Mouse (Mus musculus) Muller cell, postnatal 12 days (primary cell): ENCODE results near the gene Pla2g3.
A peak's percentile ranks its signal among the peaks of the same experiment; 100 is the strongest.

ENCODE experiments used
- DNase-seq: peaks from one replicate; pipeline ENCODE4 v3.0.0-alpha.2; 2015; ENCODE audit errors: inconsistent ontology term

Pla2g3 gene

GRCm38 (mm10) chr11:3519756-3520398 lies 31.8 kb downstream of the Pla2g3 start:
- DNase-seq: no peak

- DNase-seq: no peak
Observed at GRCm38 (mm10) chr11:3520919-3521318, 32.8 kb downstream of the Pla2g3 start.

DNA sequence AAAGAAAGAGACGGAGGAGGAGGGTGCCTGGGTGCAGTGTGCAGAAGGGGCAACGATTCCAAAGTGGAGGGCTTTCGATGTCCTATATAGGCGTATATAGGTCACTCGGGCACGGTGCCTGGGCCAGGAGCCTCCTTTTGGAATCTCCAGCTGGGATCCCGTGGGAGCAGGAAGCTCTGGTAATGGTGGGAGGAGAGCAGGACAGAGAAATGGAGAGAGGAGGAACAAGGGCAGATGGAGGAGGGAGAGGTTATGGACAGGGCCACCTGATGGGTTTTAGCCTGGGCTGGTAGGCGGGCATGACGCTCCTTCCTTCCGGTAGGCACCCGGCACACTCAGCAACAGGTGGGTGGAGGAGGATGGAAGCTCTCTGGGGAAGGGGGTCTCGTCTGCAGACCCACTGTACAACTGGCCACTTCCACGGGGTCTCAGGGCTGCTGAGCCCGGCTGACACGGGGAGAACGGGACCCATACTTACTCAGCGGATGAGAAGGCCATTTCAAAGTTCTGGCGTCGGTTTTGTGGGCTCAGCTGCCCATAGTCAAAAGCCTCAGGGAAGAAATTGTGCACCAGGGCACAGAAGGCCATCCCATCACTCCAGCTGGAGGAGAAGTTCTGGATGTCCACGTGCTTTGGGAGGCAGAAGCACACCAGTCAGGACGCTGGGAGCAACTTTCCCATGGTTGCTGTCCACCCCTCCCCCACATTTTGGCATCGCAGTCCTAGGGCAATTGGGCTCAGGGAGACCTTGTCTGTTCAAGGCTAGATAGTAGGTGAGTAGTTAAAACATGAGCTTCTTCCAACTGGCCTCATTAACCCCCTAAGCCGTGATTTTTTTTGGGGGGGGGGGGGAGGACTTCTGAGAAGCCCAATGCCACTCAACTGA lies 33.5 kb downstream of the Pla2g3 start:
- no peak for DNase-seq

DNA sequence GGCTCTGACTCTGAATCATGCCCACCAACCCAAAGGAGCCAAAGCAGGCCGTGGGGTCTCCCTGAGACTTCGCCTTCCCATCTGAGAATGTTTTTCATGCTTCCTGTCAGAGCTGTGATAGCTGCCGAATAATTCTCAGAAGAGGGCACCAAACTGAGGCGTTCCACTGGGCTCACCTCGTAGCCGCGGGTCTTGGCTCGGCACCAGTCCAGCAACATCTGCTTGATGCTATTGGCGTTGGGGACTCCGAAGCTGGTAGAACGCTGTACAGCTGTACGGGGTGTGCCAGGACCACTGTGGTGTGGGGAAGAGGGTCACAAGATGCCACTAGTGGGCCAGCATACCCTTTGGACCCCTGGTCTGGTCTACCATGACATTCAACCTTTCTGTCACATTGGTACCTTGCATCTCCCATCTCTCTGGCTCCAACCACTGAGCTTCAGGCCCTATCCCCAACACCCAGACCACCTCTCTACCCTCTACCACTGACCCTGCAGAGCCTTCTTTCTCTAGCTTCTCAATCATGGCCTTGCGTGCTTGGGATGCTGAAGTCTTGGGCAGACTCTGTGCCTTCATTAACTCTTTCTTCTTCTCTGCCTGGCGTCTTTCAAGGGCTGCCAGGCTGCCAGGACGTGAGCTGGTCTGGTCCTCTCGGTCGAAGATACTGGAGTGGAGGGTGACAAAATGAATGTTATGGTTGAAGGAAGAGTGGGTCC lies 34.4 kb downstream of the Pla2g3 start:
- no peak for DNase-seq

DNA sequence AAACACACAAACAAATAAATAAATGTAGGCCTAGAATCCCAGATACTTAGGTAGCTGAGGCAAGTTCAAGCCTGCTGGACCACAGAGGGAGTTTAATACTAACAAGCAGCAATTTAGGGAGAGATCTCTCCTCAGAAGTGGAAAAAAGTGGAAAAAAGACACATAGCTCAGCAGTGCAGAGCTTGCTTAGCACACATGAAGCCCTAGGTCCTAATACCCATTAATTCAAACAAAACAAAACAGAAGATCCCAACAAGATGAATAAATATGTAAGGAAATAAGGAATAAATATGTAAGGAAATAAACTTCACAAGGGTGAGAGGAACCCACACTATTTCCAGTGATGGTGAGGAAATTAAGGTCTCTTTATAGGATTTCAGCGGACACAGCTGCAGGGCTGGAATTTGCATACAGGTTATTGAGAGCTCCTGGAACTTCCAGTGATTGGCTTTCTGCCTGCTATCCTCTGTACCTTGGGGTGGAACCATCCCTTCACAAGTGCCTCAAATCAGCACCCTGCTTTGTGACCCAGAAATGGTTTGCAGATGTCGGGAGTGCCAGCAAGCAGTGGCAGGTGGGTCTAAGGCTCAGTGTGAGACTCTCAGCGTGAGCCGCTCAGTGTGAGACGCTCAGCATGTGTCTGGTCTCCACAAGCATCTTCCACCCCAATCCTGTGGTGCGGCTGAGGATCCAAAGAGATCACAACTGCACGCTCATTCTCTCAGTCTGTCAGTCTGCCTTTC lies 35.9 kb downstream of the Pla2g3 start:
- no peak for DNase-seq

GRCm38 (mm10) chr11:3525560-3525959 lies 37.5 kb downstream of the Pla2g3 start:
- no peak for DNase-seq

DNA sequence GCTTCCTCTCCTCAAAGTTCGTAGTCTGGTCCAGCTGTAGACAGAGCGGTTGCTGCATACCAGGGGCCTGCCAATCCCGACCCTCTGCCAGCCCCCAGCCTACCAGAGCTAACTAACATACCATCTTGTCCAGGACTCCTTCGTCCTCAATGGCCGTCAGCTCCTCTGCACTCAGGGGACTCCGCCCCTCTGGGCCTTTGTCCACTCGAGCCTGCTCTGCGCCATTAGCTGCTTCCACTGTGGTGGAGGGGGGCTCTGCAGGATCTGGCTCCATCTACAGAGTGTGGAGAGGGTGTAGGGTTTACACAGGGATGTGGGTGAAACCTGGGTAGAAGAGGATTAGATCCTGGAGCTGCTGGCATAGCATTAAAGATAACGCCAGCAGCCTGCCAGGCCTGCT lies 38.1 kb downstream of the Pla2g3 start:
- no peak for DNase-seq

GRCm38 (mm10) chr11:3526979-3527738 lies 39.1 kb downstream of the Pla2g3 start:
- DNase-seq: no peak

GRCm38 (mm10) chr11:3527766-3528165 lies 39.7 kb downstream of the Pla2g3 start:
- DNase-seq: no peak

DNA sequence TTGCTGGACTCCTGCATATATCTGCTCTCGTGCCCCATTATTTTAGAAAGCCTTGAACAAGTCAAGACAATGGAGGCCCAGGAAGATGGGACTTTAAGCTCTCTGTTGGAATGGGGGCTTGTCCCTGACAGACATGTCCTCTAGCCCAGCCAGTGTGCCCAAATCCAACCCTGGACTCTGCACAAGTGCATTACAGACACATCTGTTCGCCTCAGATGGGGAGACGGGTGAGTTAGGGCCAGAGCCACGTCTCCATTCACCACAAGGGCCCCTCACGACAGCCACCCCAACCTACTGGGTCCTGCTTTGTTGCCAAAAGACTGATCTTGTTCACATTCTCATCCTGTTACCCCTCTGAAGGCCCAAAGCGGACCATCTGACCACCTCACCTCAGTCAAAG lies 40.1 kb downstream of the Pla2g3 start:
- no peak for DNase-seq

- no peak for DNase-seq
Observed at GRCm38 (mm10) chr11:3529476-3530252, 41.6 kb downstream of the Pla2g3 start.

GRCm38 (mm10) chr11:3530731-3531130 lies 42.6 kb downstream of the Pla2g3 start:
- no peak for DNase-seq

GRCm38 (mm10) chr11:3531634-3532033 lies 43.5 kb downstream of the Pla2g3 start:
- no peak for DNase-seq

DNA sequence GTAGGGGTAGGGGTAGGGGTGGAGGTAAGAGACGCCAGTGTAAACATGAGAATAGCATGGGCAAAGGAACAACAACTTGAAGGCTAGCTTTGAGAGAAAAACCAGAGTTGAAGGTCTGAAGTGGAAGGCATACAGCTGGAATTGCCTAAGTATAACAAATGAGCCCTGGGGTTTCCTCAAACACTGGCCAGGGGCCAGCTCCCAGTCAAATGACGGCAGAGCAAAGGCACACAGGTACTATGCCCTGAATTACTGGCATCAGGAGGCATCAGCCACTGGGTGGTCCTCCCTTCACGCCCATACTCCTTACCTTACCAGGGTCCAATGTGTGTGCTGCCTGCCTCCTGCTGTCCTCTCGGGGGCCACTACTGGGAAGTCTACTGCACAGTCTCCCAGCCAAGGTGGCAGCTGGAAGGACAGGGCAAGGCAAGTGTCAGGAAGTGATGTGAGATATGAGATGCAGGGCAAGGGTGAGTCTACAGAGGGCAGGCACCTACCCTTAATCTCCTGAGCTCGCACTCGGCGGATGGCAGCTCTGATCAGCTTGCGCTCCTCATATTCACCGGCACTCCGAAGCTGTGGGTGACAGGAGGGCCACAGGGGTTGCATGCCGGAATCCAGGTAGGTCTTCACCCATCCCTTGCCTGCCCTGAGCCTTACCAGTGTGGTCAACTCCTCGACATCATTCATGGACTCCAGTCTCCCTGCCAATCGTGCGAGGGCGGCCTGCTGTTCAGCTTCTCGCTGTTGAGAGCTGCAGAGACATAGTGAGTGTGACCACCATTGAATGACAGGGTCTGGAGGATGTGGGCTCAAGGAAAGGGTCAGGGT lies 44.2 kb downstream of the Pla2g3 start:
- no peak for DNase-seq

GRCm38 (mm10) chr11:3533406-3533932 lies 45.4 kb downstream of the Pla2g3 start:
- DNase-seq: no peak

GRCm38 (mm10) chr11:3534956-3535355 lies 46.9 kb downstream of the Pla2g3 start:
- peak; percentile 83 for DNase-seq

GRCm38 (mm10) chr11:3535406-3535986 lies 47.4 kb downstream of the Pla2g3 start:
- DNase-seq: peak; percentile 95

GRCm38 (mm10) chr11:3536082-3536481 lies 48.0 kb downstream of the Pla2g3 start:
- DNase-seq: no peak
